Mouse (Mus musculus) testis, adult 2 months (tissue): ENCODE measurements at regions not wholly inside any gene's neighbourhood (a gene's known extent, or its start where the extent isn't known, plus 50 kb on each side); places are given as distances from the start of the nearest gene placed in this dataset.

Experiments used
- H3K27ac ChIP-seq: fragments of 200-500 bp; 2 replicates; pipeline ENCODE4 v1.5.1; 2012; ENCODE audit warnings: low read depth, low read length; ENCODE audit not compliant: control insufficient read depth, insufficient read depth
- H3K27me3 ChIP-seq: fragments of 200-500 bp; 2 replicates; pipeline ENCODE4 v1.6.1; 2012; ENCODE audit warnings: mild to moderate bottlenecking, low read length, moderate library complexity; ENCODE audit not compliant: control insufficient read depth, insufficient read depth
- H3K36me3 ChIP-seq: fragments of 200-500 bp; 2 replicates; pipeline ENCODE4 v1.6.1; 2012; ENCODE audit warnings: mild to moderate bottlenecking, low read length; ENCODE audit not compliant: control insufficient read depth, insufficient read depth
- H3K4me1 ChIP-seq: fragments of 200-500 bp; 2 replicates; pipeline ENCODE4 v1.6.1; 2012; ENCODE audit warnings: low read length; ENCODE audit not compliant: control insufficient read depth, insufficient read depth
- H3K4me3 ChIP-seq: fragments of 200-500 bp; 2 replicates; pipeline ENCODE4 v1.5.1; 2012; ENCODE audit warnings: low read depth, mild to moderate bottlenecking, low read length, moderate library complexity, mixed read lengths; ENCODE audit not compliant: control insufficient read depth
- CTCF ChIP-seq: fragments of 200-500 bp; IDR thresholded peaks from 2 replicates; pipeline ENCODE4 v1.5.1; 2012; ENCODE audit warnings: low read depth, mild to moderate bottlenecking, inconsistent platforms, low read length, moderate library complexity; ENCODE audit not compliant: control insufficient read depth, insufficient read depth, insufficient replicate concordance
- POLR2A ChIP-seq: fragments of 200-500 bp; IDR thresholded peaks from 2 replicates; pipeline ENCODE4 v1.6.1; 2012; ENCODE audit warnings: low read depth, mild to moderate bottlenecking, inconsistent platforms, low read length, moderate library complexity; ENCODE audit not compliant: control insufficient read depth

DNA sequence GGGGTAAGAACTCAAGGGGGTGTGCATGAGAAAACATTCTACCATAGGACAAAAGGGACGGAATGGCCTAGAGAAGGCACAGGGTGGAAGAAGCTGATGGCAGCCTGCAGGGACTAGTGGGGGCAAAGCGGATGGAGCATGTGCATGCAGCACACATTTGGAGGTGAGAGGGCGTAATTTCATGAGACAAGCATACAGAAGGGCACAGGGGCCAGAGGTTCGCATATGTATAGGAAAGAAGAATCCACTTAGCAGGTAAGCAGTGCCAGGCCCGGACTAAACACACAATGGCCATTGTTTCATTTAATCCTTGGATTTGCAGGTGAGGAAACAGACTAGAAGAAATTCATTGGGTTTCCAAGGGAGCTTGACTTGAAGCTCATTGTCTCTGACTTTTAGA, 130.3 kb upstream of the Nlrp1b start:
- Histone ChIP-seq H3K27ac (no peak overlapping the region), H3K36me3 (no peaks in the 10 kb centered on the region), H3K27me3 (no peaks in the 10 kb centered on the region), H3K4me1 (no peaks in the 10 kb centered on the region), H3K4me3 (no peak overlapping the region)
- TF ChIP-seq CTCF (no peak), POLR2A (no peak)

- Histone ChIP-seq H3K4me3 (no peak overlapping the region), H3K4me1 (no peaks in the 10 kb centered on the region), H3K27ac (no peak overlapping the region), H3K27me3 (no peaks in the 10 kb centered on the region), H3K36me3 (no peaks in the 10 kb centered on the region)
- TF ChIP-seq CTCF (no peak), POLR2A (no peak)
Measured at GRCm38 (mm10) chr11:71371871-71372270, 141.3 kb upstream of the Nlrp1b start.

DNA sequence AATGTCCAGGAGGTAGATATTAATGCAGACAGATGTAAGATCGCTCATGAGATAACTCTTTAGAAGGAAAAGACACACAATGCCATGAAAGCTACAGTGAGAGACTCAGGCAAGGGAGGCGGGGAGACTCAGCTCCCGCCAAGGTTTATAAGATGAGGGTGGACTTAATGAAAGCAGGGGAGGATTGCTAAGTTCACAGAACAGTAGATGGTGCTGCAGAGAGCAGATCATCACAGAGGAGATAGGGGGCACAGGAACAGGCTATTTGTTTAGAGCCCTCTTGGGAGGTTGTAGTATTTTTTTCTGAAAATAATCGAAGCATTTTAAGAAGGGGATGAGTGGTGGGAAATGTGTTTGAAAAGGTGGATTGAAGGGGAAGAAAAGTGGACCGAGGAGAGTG, 144.6 kb upstream of the Nlrp1b start:
- TF ChIP-seq CTCF (no peak), POLR2A (no peak)
- Histone ChIP-seq H3K36me3 (no peaks in the 10 kb centered on the region), H3K27ac (no peak overlapping the region), H3K27me3 (no peaks in the 10 kb centered on the region), H3K4me1 (no peaks in the 10 kb centered on the region), H3K4me3 (no peak overlapping the region)

DNA sequence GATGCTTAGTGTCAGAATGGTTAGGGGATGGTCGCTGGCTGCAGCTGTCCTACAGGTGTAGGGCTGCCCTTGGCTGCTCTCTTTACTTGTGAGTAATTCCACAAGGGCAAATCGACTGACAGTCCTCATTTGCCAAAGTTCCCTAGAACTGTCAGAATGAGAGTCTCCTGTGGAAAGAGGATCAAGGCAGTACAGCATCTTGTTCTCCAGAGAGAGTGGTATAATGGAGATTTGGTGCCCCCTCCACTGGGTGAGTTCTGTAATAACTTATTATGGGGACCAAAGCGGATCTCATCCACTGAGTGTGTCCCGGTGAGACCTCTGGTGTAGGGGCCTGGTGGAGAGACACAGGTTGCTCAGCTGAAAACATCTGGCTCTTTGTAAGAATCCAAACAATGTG, 157.9 kb upstream of the Nlrp1b start:
- H3K27ac ChIP-seq: no peak overlapping the region
- no peaks in the 10 kb centered on the region for H3K27me3 ChIP-seq
- no peak overlapping the region for H3K4me3 ChIP-seq
- H3K36me3 ChIP-seq: no peaks in the 10 kb centered on the region
- TF ChIP-seq CTCF (no peak), POLR2A (no peak)
- H3K4me1 ChIP-seq: no peaks in the 10 kb centered on the region

DNA sequence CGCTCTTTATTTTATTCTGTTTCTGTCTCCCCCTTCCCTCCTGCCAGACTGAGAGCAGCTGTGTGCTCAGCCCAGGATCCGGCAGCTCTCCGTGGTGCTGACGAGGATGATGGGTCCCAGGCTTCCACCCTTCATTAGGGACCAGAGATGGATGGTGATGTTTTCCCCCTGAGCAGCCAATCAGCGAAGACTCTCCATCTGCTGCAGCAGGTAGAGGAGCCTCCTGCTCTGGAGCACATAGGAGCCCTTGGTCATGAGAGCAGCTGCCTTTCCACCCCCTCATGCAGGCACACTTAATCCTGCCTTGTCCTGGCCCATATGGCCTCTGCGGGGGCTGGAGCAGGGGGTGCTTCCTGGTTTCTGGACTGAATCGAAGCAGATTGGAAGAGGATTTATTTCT, 159.1 kb upstream of the Nlrp1b start:
- no peaks in the 10 kb centered on the region for H3K36me3 ChIP-seq
- no peak for TF ChIP-seq POLR2A
- TF ChIP-seq CTCF: no peak
- H3K4me1 ChIP-seq: no peaks in the 10 kb centered on the region
- no peak overlapping the region for H3K4me3 ChIP-seq
- H3K27me3 ChIP-seq: no peaks in the 10 kb centered on the region
- H3K27ac ChIP-seq: no peak overlapping the region

- Histone ChIP-seq H3K27me3 (no peaks in the 10 kb centered on the region), H3K27ac (no peak overlapping the region), H3K4me3 (no peak overlapping the region), H3K36me3 (no peaks in the 10 kb centered on the region), H3K4me1 (no peaks in the 10 kb centered on the region)
- TF ChIP-seq CTCF: no peak
- no peak for TF ChIP-seq POLR2A
Measured at GRCm38 (mm10) chr11:71390151-71390550, 159.6 kb upstream of the Nlrp1b start.

DNA sequence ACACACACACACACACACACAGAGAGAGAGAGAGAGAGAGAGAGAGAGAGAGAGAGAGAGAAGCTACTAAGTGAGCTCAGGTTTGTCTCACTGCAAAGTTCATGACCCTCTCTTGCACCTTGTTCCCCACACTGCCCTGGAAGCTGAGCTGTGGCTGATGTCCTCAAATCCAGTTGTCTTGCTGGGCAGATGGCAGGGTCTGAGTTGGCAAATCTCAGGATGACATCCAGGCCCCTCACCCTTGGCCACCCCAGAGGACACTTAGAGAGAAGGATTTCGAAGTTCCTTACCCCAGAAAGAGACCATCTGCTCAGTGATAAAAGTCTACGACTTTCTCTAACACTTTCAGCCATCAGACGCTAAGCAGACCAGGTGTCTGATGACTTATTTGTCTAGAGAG, 160.1 kb upstream of the Nlrp1b start:
- no peaks in the 10 kb centered on the region for H3K4me1 ChIP-seq
- no peak overlapping the region for H3K27ac ChIP-seq
- H3K27me3 ChIP-seq: no peaks in the 10 kb centered on the region
- no peak overlapping the region for H3K4me3 ChIP-seq
- no peak for TF ChIP-seq CTCF
- no peak for TF ChIP-seq POLR2A
- no peaks in the 10 kb centered on the region for H3K36me3 ChIP-seq

DNA sequence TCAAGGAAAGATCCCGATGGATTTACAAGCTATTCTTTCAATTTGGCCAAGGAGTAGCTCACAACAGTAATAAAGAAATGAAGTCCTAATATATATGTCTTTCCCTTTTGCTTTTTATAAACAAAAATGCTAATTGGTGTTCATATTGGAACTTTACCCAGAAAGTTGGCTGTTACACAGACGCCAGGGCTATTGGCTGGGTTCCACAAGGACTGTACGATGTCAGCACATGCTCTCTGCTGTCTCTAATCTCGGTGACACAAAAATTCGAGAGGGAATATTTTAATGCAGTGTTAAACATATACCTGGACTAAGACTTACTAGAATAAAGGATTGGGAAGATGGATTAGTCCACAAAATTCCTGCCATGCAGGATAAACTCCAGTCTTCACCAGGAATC, 162.9 kb upstream of the Nlrp1b start:
- no peaks in the 10 kb centered on the region for H3K4me1 ChIP-seq
- no peak overlapping the region for H3K4me3 ChIP-seq
- TF ChIP-seq CTCF: no peak
- no peaks in the 10 kb centered on the region for H3K27me3 ChIP-seq
- H3K27ac ChIP-seq: no peak overlapping the region
- no peaks in the 10 kb centered on the region for H3K36me3 ChIP-seq
